Mouse (Mus musculus) MEL (cell line): Measurements from ENCODE around the gene Cep68. TPM values are rescaled to one million over a fixed set of nuclear protein-coding genes. Genes with fewer than 3 reads are reported as not detected.

Source experiments
- DNase-seq: peaks from one replicate; pipeline ENCODE4 v3.0.0; 2011; ENCODE audit warnings: low read depth, low spot score
- H3K27ac ChIP-seq: 2 replicates; pipeline ENCODE4 v1.5.1; 2012; ENCODE audit warnings: low read depth, mild to moderate bottlenecking, control low read depth, low read length, moderate library complexity; ENCODE audit not compliant: control insufficient read depth
- H3K27me3 ChIP-seq, 2 experiments: fragments of 150-350 bp in 1 of 2; sonication (generic) in 1 of 2; 2 replicates each; pipeline ENCODE4 v1.6.1; 2012; ENCODE audit warnings: low read length in 2 of 2, mild to moderate bottlenecking in 2 of 2, improper control_type of control experiment in 1 of 2, moderate library complexity in 1 of 2; ENCODE audit not compliant: insufficient read depth in 2 of 2, control insufficient read depth in 1 of 2
- H3K36me3 ChIP-seq, 2 experiments: 2 replicates each; pipeline ENCODE4 v1.6.1; 2012 to 2014; ENCODE audit warnings: low read length in 2 of 2, improper control_type of control experiment in 1 of 2, inconsistent platforms in 1 of 2, mild to moderate bottlenecking in 1 of 2; ENCODE audit not compliant: insufficient read depth in 2 of 2, control insufficient read depth in 1 of 2
- H3K4me1 ChIP-seq, 2 experiments: fragments of 150-350 bp in 1 of 2; sonication (generic) in 1 of 2; 2 replicates each; pipeline ENCODE4 v1.6.1; 2012; ENCODE audit warnings: low read length in 2 of 2, improper control_type of control experiment in 1 of 2, mild to moderate bottlenecking in 1 of 2; ENCODE audit not compliant: insufficient read depth in 2 of 2, control insufficient read depth in 1 of 2
- H3K4me3 ChIP-seq, 2 experiments: fragments of 150-350 bp in 1 of 2; sonication (generic) in 1 of 2; 2 replicates each; pipeline ENCODE4 v1.5.1; 2012; ENCODE audit warnings: low read depth in 2 of 2, low read length in 2 of 2, mild to moderate bottlenecking in 2 of 2, moderate library complexity in 2 of 2, control low read depth in 1 of 2, improper control_type of control experiment in 1 of 2; ENCODE audit not compliant: control insufficient read depth in 1 of 2, insufficient read depth in 1 of 2
- H3K79me2 ChIP-seq: 2 replicates; pipeline ENCODE4 v1.6.1; 2012; ENCODE audit warnings: mild to moderate bottlenecking, low read length, moderate library complexity; ENCODE audit not compliant: control insufficient read depth, poor library complexity, insufficient read depth
- H3K9ac ChIP-seq: 2 replicates; pipeline ENCODE4 v1.6.1; 2012; ENCODE audit warnings: low read depth, mild to moderate bottlenecking, control low read depth, low read length, moderate library complexity; ENCODE audit not compliant: control insufficient read depth, poor library complexity, severe bottlenecking
- H3K9me3 ChIP-seq: fragments of 150-350 bp; sonication (generic); replicated peaks from 2 replicates; pipeline ENCODE4 v1.6.1; 2012; ENCODE audit warnings: mild to moderate bottlenecking, low read length, improper control_type of control experiment, moderate library complexity; ENCODE audit not compliant: insufficient read depth
- E2F4 ChIP-seq: IDR thresholded peaks from 2 replicates; pipeline ENCODE4 v1.6.1; 2011; ENCODE audit warnings: low read depth, low read length, improper control_type of control experiment, borderline replicate concordance
- ETS1 ChIP-seq: IDR thresholded peaks from 2 replicates; pipeline ENCODE4 v1.6.1; 2012; ENCODE audit warnings: low read depth, mild to moderate bottlenecking, inconsistent platforms, low read length, improper control_type of control experiment, moderate library complexity
- GATA1 ChIP-seq: IDR thresholded peaks from 2 replicates; pipeline ENCODE4 v1.6.1; 2011; ENCODE audit warnings: low read depth, low read length, improper control_type of control experiment
- HCFC1 ChIP-seq: IDR thresholded peaks from 2 replicates; pipeline ENCODE4 v1.6.1; 2012; ENCODE audit warnings: low read depth, mild to moderate bottlenecking, inconsistent platforms, low read length, improper control_type of control experiment, moderate library complexity
- MAFK ChIP-seq: IDR thresholded peaks from 2 replicates; pipeline ENCODE4 v1.6.1; 2011; ENCODE audit warnings: low read depth, mild to moderate bottlenecking, low read length, improper control_type of control experiment, borderline replicate concordance
- MAZ ChIP-seq: IDR thresholded peaks from 2 replicates; pipeline ENCODE4 v1.6.1; 2012; ENCODE audit warnings: low read depth, mild to moderate bottlenecking, inconsistent platforms, low read length, improper control_type of control experiment
- NRF1 ChIP-seq: IDR thresholded peaks from 2 replicates; pipeline ENCODE4 v1.6.1; 2014; ENCODE audit warnings: low read depth, mild to moderate bottlenecking, inconsistent platforms, low read length, improper control_type of control experiment, moderate library complexity; ENCODE audit not compliant: poor library complexity, insufficient read depth, severe bottlenecking
- RAD21 ChIP-seq: IDR thresholded peaks from 2 replicates; pipeline ENCODE4 v1.6.1; 2011; ENCODE audit warnings: mild to moderate bottlenecking, low read depth, low read length, improper control_type of control experiment
- SIN3A ChIP-seq: IDR thresholded peaks from 2 replicates; pipeline ENCODE4 v1.6.1; 2012; ENCODE audit warnings: low read length, improper control_type of control experiment, inconsistent platforms
- SMC3 ChIP-seq: IDR thresholded peaks from 2 replicates; pipeline ENCODE4 v1.6.1; 2011; ENCODE audit warnings: low read depth, low read length, improper control_type of control experiment
- TBP ChIP-seq: IDR thresholded peaks from 2 replicates; pipeline ENCODE4 v1.8.0; 2011; ENCODE audit warnings: low read depth, low read length, improper control_type of control experiment
- ZC3H11A ChIP-seq: IDR thresholded peaks from 2 replicates; pipeline ENCODE4 v1.6.1; 2012; ENCODE audit warnings: low read depth, mild to moderate bottlenecking, inconsistent platforms, low read length, improper control_type of control experiment
- ZNF384 ChIP-seq: IDR thresholded peaks from 2 replicates; pipeline ENCODE4 v1.6.1; 2012; ENCODE audit warnings: low read depth, mild to moderate bottlenecking, inconsistent platforms, low read length, improper control_type of control experiment
- polyA plus RNA-seq, 2 experiments: library from polyadenylated mRNA; stranded (reverse) in 1 of 2; unstranded in 1 of 2; fragments of >175 nt in 1 of 2; fragments of >200 nt in 1 of 2; gene quantifications; 2 replicates each; pipeline versions ENCODE4 v1.2.1 to v1.2.4; 2012; ENCODE audit warnings: low replicate concordance in 2 of 2, low read depth in 1 of 2; ENCODE audit not compliant: insufficient read length in 2 of 2, insufficient read depth in 1 of 2, missing spikeins in 1 of 2
- total RNA-seq: library from RNA; depleted of rRNA; stranded (reverse); fragments of 300-350 nt; gene quantifications from 2 replicates; pipeline ENCODE4 v1.2.3, GENCODE M21; 2012

Cep68 gene
- total and polyA plus RNA-seq, 3 experiments = 22.2 to 24.7 TPM; not detected in 1

DNA sequence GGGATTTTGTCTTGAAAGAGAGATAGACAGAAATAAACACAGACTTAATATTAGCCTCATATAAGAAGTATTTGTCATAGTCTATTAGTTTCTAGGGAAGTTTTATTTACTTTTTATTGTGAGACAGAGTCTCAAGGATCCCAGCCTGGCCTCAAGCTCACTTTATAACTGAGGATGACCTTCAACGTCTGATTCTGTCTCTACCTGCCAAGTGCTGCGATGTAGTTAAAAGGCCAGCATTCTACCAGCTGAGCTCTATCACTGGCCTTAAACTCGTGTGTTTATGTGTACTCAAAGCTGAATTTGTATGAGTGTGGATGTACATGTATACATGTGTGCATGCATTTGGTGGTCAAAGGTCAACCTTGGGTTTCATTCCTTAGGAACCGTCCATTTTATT is 43.7 kb downstream of the Cep68 start (continued):
- TF ChIP-seq ZC3H11A (no peak), E2F4 (no peak), ETS1 (no peak), ZNF384 (no peak), GATA1 (no peak), MAZ (no peak), SMC3 (no peak)

GRCm38 (mm10) chr11:20204870-20205446 is 44.3 kb downstream of the Cep68 start:
- Histone ChIP-seq H3K4me3 (no peak overlapping the region), H3K27me3 (no peaks in the 10 kb centered on the region), H3K9ac (no peak overlapping the region)
- TF ChIP-seq HCFC1 (no peak), NRF1 (no peak), RAD21 (no peak), TBP (peak; percentile 55; the same call in 1 of the 2 replicates), MAFK (no peak)
- TF ChIP-seq, all 39 proteins: peak for 1
- H3K4me1 ChIP-seq = peaks cover 29 to 30% of the 10 kb centered on the region in 2 experiments
- peaks cover 78% of the 10 kb centered on the region for H3K79me2 ChIP-seq
- no peak overlapping the region for H3K27ac ChIP-seq
- H3K9me3 ChIP-seq = no peaks in the 10 kb centered on the region
- H3K36me3 ChIP-seq = peaks cover 9 to 64% of the 10 kb centered on the region in 2 experiments
- no peak for DNase-seq

DNA sequence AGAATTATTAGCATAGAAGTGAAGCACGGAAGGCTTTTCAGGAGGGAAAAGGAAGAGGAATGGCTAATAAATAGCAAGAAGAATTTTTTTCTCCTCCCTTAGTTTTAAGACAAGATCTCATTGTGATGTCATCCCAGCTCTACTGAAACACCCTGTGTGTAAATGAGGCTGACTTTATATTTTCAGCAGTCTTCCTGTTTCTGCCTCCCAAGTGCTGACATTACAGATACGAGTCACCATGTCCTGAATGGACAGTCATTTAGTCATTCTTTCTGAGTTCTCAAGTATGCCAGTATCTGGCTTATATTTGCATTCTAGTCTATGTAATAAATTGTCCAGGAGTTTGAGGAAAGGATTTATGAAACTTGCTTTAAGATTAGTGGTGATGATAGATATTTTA is 44.9 kb downstream of the Cep68 start:
- no peaks in the 10 kb centered on the region for H3K9me3 ChIP-seq

More for the DNA sequence above, 44.9 kb downstream of the Cep68 start:
- Histone ChIP-seq H3K27me3 (no peaks in the 10 kb centered on the region), H3K27ac (no peak overlapping the region), H3K36me3 (peaks cover 9 to 61% of the 10 kb centered on the region in 2 experiments), H3K9ac (no peak overlapping the region), H3K79me2 (peaks cover 72% of the 10 kb centered on the region), H3K4me3 (no peak overlapping the region), H3K4me1 (peaks cover 26 to 27% of the 10 kb centered on the region in 2 experiments)
- TF ChIP-seq MAFK (no peak), SIN3A (0 out of 2 replicates have a peak, but pooled peaks have one; percentile 6)
- DNase-seq = peak; percentile 60
